Mouse (Mus musculus) heart, postnatal 0 days (tissue): ENCODE results near the gene Rgs9.

Experiments used
- CTCF ChIP-seq: IDR thresholded peaks from 2 replicates; pipeline ENCODE4 v1.5.1; 2016; ENCODE audit warnings: antibody characterized with exemption, control low read depth, low read depth
- EP300 ChIP-seq: IDR thresholded peaks from 2 replicates; pipeline ENCODE4 v1.6.1; 2016; ENCODE audit warnings: antibody characterized with exemption, low read depth

GRCm38 (mm10) chr11:109319471-109319870, 21.5 kb upstream of the Rgs9 start:
- TF ChIP-seq CTCF: no peak
- no peak for TF ChIP-seq EP300
